Mouse (Mus musculus) ES-E14 (cell line): Measurements from ENCODE around the gene Tmem106c. TPM values are rescaled to one million over a fixed set of nuclear protein-coding genes. Genes with fewer than 3 reads are reported as not detected.
A peak's percentile ranks its signal among the peaks of the same experiment; 100 is the strongest.

Experiments used
- DNase-seq: peaks from one replicate; pipeline ENCODE4 v3.0.0-alpha.2; 2013; ENCODE audit warnings: low read depth, low spot score
- H3K27ac ChIP-seq: 2 replicates; pipeline ENCODE4 v1.5.1; 2012; ENCODE audit warnings: low read depth, mild to moderate bottlenecking, low read length, moderate library complexity, mixed read lengths; ENCODE audit not compliant: poor library complexity, insufficient read depth, severe bottlenecking
- H3K36me3 ChIP-seq: 2 replicates; pipeline ENCODE4 v1.6.1; 2012; ENCODE audit warnings: mild to moderate bottlenecking, low read length, moderate library complexity, mixed read lengths; ENCODE audit not compliant: control insufficient read depth, poor library complexity, insufficient read depth, severe bottlenecking
- H3K4me1 ChIP-seq, 2 experiments: fragments of 150-350 bp in 1 of 2; sonication (generic) in 1 of 2; 2 replicates each; pipeline ENCODE4 v1.6.1; 2012; ENCODE audit warnings: low read length in 2 of 2, mild to moderate bottlenecking in 1 of 2, mixed read lengths in 1 of 2; ENCODE audit not compliant: control insufficient read depth in 2 of 2, insufficient read depth in 2 of 2, poor library complexity in 1 of 2
- H3K4me3 ChIP-seq, 2 experiments: fragments of 150-350 bp in 1 of 2; sonication (generic) in 1 of 2; 2 replicates each; pipeline ENCODE4 v1.5.1; 2012; ENCODE audit warnings: low read length in 2 of 2, low read depth in 1 of 2, mild to moderate bottlenecking in 1 of 2, mixed read lengths in 1 of 2; ENCODE audit not compliant: insufficient read depth in 1 of 2, poor library complexity in 1 of 2, severe bottlenecking in 1 of 2
- H3K9ac ChIP-seq: 2 replicates; pipeline ENCODE4 v1.6.1; 2012; ENCODE audit warnings: low read depth, mild to moderate bottlenecking, low read length, mixed read lengths; ENCODE audit not compliant: poor library complexity, insufficient read depth, severe bottlenecking
- H3K9me3 ChIP-seq: fragments of 150-350 bp; sonication (generic); 2 replicates; pipeline ENCODE4 v1.6.1; 2012; ENCODE audit warnings: low read depth, mild to moderate bottlenecking, low read length; ENCODE audit not compliant: control insufficient read depth, insufficient read depth
- CHD2 ChIP-seq: IDR thresholded peaks from 2 replicates; pipeline ENCODE4 v1.6.1; 2014; ENCODE audit warnings: mild to moderate bottlenecking, low read depth, low read length, inconsistent platforms
- HCFC1 ChIP-seq: IDR thresholded peaks from 2 replicates; pipeline ENCODE4 v1.6.1; 2012; ENCODE audit warnings: low read length, inconsistent platforms, borderline replicate concordance; ENCODE audit not compliant: insufficient read depth
- MAFK ChIP-seq: IDR thresholded peaks from 2 replicates; pipeline ENCODE4 v1.6.1; 2014; ENCODE audit warnings: mild to moderate bottlenecking, low read depth, low read length, inconsistent platforms; ENCODE audit not compliant: insufficient read depth
- ZC3H11A ChIP-seq: IDR thresholded peaks from 2 replicates; pipeline ENCODE4 v1.6.1; 2012; ENCODE audit warnings: low read depth, mild to moderate bottlenecking, inconsistent platforms, low read length, borderline replicate concordance
- ZNF384 ChIP-seq: IDR thresholded peaks from 2 replicates; pipeline ENCODE4 v1.6.1; 2012; ENCODE audit warnings: low read depth, low read length, inconsistent platforms
- in situ Hi-C, 2 experiments: fragments of 600-800 bp; cut with MboI; formaldehyde crosslinking; loops; one replicate each; pipeline ENCODE4 v1.15.1; 2025; ENCODE audit warnings: low sequenced_read_pairs in 2 of 2, inconsistent platforms in 1 of 2; ENCODE audit not compliant: unreplicated experiment in 2 of 2
- total RNA-seq: library from RNA; depleted of rRNA; stranded (reverse); fragments of 300-350 nt; gene quantifications from 2 replicates; pipeline ENCODE4 v1.2.3, GENCODE M21; 2012

Gene Tmem106c
- total RNA-seq, 1 experiment, result 20.2 TPM

- H3K9me3 ChIP-seq, result no peaks in the 10 kb centered on the region
- DNase-seq, result no peak
- no peak overlapping the region for H3K4me3 ChIP-seq
- H3K4me1 ChIP-seq, result peaks cover 0 to 29% of the 10 kb centered on the region in 2 experiments
- no peak for TF ChIP-seq MAFK
- TF ChIP-seq CHD2, result no peak
- TF ChIP-seq HCFC1, result no peak
- TF ChIP-seq ZC3H11A, result no peak
- no peak for TF ChIP-seq ZNF384
- 0 out of 2 replicates have a peak overlapping the region, but pooled peaks have one; percentile 12 for H3K9ac ChIP-seq
- H3K27ac ChIP-seq, result peak overlapping the region; percentile 29; the same call in 1 of the 2 replicates
- H3K36me3 ChIP-seq, result peaks cover 3% of the 10 kb centered on the region; the same call in 1 of the 2 replicates
- in situ Hi-C loops, result no loop called here
Measured at GRCm38 (mm10) chr15:97973248-97974005, 9.4 kb downstream of the Tmem106c start.

- no peak overlapping the region for H3K4me3 ChIP-seq
- peaks cover 0 to 4% of the 10 kb centered on the region in 2 experiments; a peak in 2 of 4 replicates for H3K4me1 ChIP-seq
- H3K36me3 ChIP-seq, result peaks cover 5% of the 10 kb centered on the region; the same call in 1 of the 2 replicates
- TF ChIP-seq CHD2 (no peak), HCFC1 (no peak), MAFK (no peak), ZC3H11A (no peak), ZNF384 (no peak)
- in situ Hi-C loops, result no loop called here
- DNase-seq, result no peak
- no peaks in the 10 kb centered on the region for H3K9me3 ChIP-seq
- H3K27ac ChIP-seq, result no peak overlapping the region
- no peak overlapping the region for H3K9ac ChIP-seq
Measured at GRCm38 (mm10) chr15:97981560-97981959, 17.6 kb downstream of the Tmem106c start.

- no peak for DNase-seq
- Histone ChIP-seq H3K27ac (no peak overlapping the region; the same call in 1 of the 2 replicates), H3K36me3 (no peaks in the 10 kb centered on the region; the same call in 1 of the 2 replicates), H3K9ac (no peak overlapping the region), H3K9me3 (no peaks in the 10 kb centered on the region), H3K4me1 (peaks cover 0 to 25% of the 10 kb centered on the region in 2 experiments; a peak in 2 of 4 replicates), H3K4me3 (no peak overlapping the region)
- TF ChIP-seq MAFK (no peak), ZC3H11A (no peak), ZNF384 (no peak), HCFC1 (no peak), CHD2 (no peak)
- in situ Hi-C loops, result no loop called here
Measured at GRCm38 (mm10) chr15:97989544-97989943, 25.5 kb downstream of the Tmem106c start.

- Histone ChIP-seq H3K9me3 (no peaks in the 10 kb centered on the region), H3K27ac (no peak overlapping the region; the same call in 1 of the 2 replicates), H3K4me1 (peaks cover 0 to 25% of the 10 kb centered on the region in 2 experiments; a peak in 2 of 4 replicates), H3K4me3 (no peak overlapping the region), H3K36me3 (no peaks in the 10 kb centered on the region; the same call in 1 of the 2 replicates), H3K9ac (no peak overlapping the region)
- in situ Hi-C loops, result no loop called here
- no peak for DNase-seq
- no peak for TF ChIP-seq ZNF384
- no peak for TF ChIP-seq HCFC1
- TF ChIP-seq ZC3H11A, result no peak
- no peak for TF ChIP-seq MAFK
- TF ChIP-seq CHD2, result no peak
Measured at GRCm38 (mm10) chr15:97990124-97990523, 26.1 kb downstream of the Tmem106c start.
